Mouse (Mus musculus): ENCODE results near the gene Echdc2. TPM values are rescaled to one million over a fixed set of nuclear protein-coding genes. Genes with fewer than 3 reads are reported as not detected.

Gene Echdc2
- polyA plus RNA-seq, 1 experiment from 2014 or later = 37.7 TPM

DNA sequence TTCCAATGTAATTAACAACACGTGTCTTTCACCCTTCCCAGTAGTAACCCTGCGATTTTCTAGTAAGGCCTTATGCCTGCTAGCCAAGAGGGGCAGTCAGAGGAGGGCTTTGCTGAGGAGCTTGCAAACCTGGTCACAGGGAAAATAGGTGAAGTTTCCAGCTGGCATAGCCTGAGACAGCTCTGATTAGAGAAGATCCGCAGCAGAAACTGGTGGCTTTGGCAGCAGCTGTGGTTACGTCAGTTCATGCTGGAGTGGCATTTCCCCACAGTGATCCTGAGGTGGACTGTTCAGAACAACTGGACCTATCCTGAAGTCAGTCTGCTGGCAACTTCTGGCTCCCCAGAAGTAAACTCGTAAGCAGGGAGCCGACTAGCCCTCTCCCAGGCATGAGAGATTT, 2.8 kb downstream of the Echdc2 start:
- no peak overlapping the region for H3K4me3 ChIP-seq (ENCODE audit: low read length)
- 90% methylated on average over 6 of the region's 6 CpGs for WGBS
- H3K27me3 ChIP-seq (ENCODE audit: control insufficient read depth, insufficient read depth, low read length) = no peaks in the 10 kb centered on the region
- no peaks in the 10 kb centered on the region for H3K36me3 ChIP-seq (ENCODE audit: control insufficient read depth, insufficient read depth, low read length)
- H3K4me1 ChIP-seq (ENCODE audit: control insufficient read depth, insufficient read depth, low read length) = no peaks in the 10 kb centered on the region
- H3K9ac ChIP-seq (ENCODE audit: low read depth, low read length) = no peak overlapping the region
- no peak overlapping the region for H3K4me2 ChIP-seq (replicated peaks; ENCODE audit: low read depth, low read length)
- H3K27ac ChIP-seq (ENCODE audit: low read depth, low read length) = no peak overlapping the region
- H3K9me3 ChIP-seq (ENCODE audit: control insufficient read depth, low read length) = no peaks in the 10 kb centered on the region
- no peak for ATAC-seq (ENCODE audit: low FRiP score, low TSS enrichment)

DNA sequence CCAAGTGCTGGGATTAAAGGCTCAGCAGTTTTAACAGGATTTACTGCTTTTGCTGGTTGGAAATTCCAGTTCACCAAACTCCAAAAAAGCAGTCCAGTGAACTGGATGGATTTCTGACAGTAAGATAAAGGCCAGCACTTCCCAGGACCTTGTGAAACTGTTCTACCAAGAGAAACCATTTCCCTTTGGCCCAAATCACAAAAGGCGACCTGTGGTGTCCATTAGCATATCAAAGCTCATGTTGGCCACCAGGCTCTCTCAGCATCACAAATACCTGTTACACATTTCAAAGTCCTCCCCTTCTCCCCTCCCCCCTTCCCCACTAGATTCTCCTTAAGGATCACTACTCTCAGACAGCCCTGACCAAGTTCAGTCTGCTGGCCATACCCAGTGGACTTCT, 17.0 kb downstream of the Echdc2 start:
- H3K36me3 ChIP-seq (ENCODE audit: control insufficient read depth, insufficient read depth, low read length) = no peaks in the 10 kb centered on the region; the same call in 1 of the 2 replicates
- no peaks in the 10 kb centered on the region for H3K9me3 ChIP-seq (ENCODE audit: control insufficient read depth, low read length)
- WGBS = 68% methylated on average over 1 of the region's 1 CpGs
- no peaks in the 10 kb centered on the region for H3K27me3 ChIP-seq (ENCODE audit: control insufficient read depth, insufficient read depth, low read length)
- no peaks in the 10 kb centered on the region for H3K4me1 ChIP-seq (ENCODE audit: control insufficient read depth, insufficient read depth, low read length)
- no peak overlapping the region for H3K9ac ChIP-seq (ENCODE audit: low read depth, low read length)
- no peak overlapping the region for H3K4me3 ChIP-seq (ENCODE audit: low read length)
- H3K27ac ChIP-seq (ENCODE audit: low read depth, low read length) = no peak overlapping the region
- ATAC-seq (ENCODE audit: low FRiP score, low TSS enrichment) = no peak
- H3K4me2 ChIP-seq (replicated peaks; ENCODE audit: low read depth, low read length) = no peak overlapping the region

DNA sequence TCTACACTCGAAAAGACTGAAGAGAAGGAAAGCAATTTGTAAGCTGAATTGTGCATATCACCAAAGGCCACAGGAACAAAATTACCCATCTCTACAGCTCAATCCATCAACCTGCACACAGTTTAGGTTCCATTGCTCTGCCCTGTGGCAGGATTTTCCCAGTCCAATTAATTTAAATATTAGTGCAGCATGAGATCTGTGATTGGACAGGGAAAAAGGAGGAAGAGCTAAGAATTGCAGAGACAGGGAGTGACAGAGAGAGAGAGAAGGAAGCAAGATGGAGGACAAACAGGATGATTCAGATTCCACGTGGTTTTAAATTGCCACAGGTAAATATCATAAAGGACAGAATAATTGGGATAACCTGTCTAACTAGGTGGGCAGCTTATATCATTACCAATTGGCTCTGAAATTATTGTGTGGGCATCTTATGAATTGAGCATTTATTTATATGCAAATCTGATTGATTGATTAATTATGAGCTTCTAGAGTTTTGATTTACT, 27.6 kb downstream of the Echdc2 start:
- H3K27me3 ChIP-seq (ENCODE audit: control insufficient read depth, insufficient read depth, low read length) = no peaks in the 10 kb centered on the region
- H3K36me3 ChIP-seq (ENCODE audit: control insufficient read depth, insufficient read depth, low read length) = no peaks in the 10 kb centered on the region
- no peaks in the 10 kb centered on the region for H3K4me1 ChIP-seq (ENCODE audit: control insufficient read depth, insufficient read depth, low read length)
- H3K4me3 ChIP-seq (ENCODE audit: low read length) = no peak overlapping the region
- 80% methylated on average over 2 of the region's 2 CpGs for WGBS
- H3K4me2 ChIP-seq (replicated peaks; ENCODE audit: low read depth, low read length) = no peak overlapping the region
- no peak overlapping the region for H3K9ac ChIP-seq (ENCODE audit: low read depth, low read length)
- H3K9me3 ChIP-seq (ENCODE audit: control insufficient read depth, low read length) = no peaks in the 10 kb centered on the region
- H3K27ac ChIP-seq (ENCODE audit: low read depth, low read length) = no peak overlapping the region
- ATAC-seq (ENCODE audit: low FRiP score, low TSS enrichment) = no peak

DNA sequence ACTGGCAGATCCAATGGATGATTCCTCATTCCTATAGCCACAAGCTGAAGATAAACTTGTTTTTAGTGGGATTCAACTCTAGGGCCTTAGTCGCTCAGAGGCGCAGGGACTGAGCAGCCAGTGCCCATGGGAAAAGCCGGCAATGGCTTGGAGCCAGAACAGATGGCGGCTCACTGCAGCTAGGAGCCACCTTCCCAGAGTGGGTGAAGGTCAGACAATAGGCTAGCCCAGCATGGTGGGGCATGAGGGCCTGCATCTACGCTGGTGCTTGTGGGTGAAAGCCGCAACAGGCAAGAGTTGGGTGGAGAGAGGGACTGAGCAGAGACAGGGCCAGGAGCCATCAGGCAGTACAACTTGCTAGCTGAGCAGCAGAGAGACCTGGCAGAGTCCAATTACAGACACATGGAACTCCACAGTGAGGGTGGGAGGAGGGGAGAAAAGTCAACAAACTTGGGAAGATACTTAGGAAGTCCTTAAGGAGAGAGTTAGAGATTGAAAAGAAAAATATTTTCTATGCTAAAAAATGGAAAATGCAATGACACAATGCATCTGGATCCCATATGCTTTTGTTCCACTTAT, 31.1 kb downstream of the Echdc2 start:
- Histone ChIP-seq H3K4me2 (replicated peaks; ENCODE audit: low read depth, low read length) (no peak overlapping the region), H3K27ac (ENCODE audit: low read depth, low read length) (no peak overlapping the region), H3K9ac (ENCODE audit: low read depth, low read length) (no peak overlapping the region), H3K27me3 (ENCODE audit: control insufficient read depth, insufficient read depth, low read length) (no peaks in the 10 kb centered on the region), H3K4me3 (ENCODE audit: low read length) (no peak overlapping the region), H3K9me3 (ENCODE audit: control insufficient read depth, low read length) (no peaks in the 10 kb centered on the region), H3K4me1 (ENCODE audit: control insufficient read depth, insufficient read depth, low read length) (no peaks in the 10 kb centered on the region), H3K36me3 (ENCODE audit: control insufficient read depth, insufficient read depth, low read length) (no peaks in the 10 kb centered on the region)
- 53% methylated on average over 6 of the region's 6 CpGs for WGBS
- 0 out of 2 replicates have a peak, but pooled peaks have one; percentile 64 for ATAC-seq (ENCODE audit: low FRiP score, low TSS enrichment)

DNA sequence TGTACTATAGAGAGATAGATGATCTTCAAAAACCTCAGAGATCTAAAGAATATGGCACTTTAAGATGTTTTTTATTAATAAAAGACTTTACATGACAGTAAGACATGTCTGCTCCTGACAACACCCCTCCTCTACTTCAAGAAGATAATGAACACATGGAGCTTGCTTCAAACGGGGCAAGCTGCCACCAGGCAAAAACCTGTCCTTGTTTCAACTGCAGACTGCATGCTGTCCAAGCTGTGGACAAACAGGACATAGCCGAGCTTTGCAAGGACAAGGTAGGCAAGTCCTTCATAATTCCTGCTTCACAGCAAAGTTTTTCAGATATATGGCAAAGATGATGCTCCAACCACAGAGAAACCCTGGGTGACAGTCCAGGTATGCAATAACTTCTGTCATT, 34.0 kb downstream of the Echdc2 start:
- Histone ChIP-seq H3K9me3 (ENCODE audit: control insufficient read depth, low read length) (no peaks in the 10 kb centered on the region), H3K27ac (ENCODE audit: low read depth, low read length) (no peak overlapping the region), H3K36me3 (ENCODE audit: control insufficient read depth, insufficient read depth, low read length) (no peaks in the 10 kb centered on the region), H3K9ac (ENCODE audit: low read depth, low read length) (no peak overlapping the region), H3K4me1 (ENCODE audit: control insufficient read depth, insufficient read depth, low read length) (no peaks in the 10 kb centered on the region), H3K27me3 (ENCODE audit: control insufficient read depth, insufficient read depth, low read length) (no peaks in the 10 kb centered on the region), H3K4me2 (replicated peaks; ENCODE audit: low read depth, low read length) (no peak overlapping the region), H3K4me3 (ENCODE audit: low read length) (no peak overlapping the region)
- ATAC-seq (ENCODE audit: low FRiP score, low TSS enrichment) = no peak
- WGBS = 66% methylated on average over 2 of the region's 2 CpGs

DNA sequence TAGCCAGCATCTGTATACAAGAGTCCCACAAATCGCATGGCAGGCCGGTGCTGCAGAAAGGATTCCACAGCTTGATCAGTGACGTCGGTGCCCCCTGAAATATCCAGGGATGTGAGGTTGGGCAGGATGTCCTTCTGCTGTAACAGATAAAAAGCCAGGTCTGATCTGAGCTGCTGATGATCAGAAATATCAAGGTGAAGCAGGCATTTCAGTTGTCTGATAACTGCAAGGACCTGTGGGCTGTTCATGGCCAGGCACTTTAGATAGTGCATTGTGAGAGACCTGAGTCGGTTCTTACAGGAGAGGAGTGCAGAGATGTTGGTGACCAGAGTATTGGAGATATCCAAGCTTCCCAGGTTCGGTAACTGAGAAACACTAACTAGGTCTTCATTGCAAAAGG, 39.4 kb downstream of the Echdc2 start:
- ATAC-seq (ENCODE audit: low FRiP score, low TSS enrichment) = no peak

DNA sequence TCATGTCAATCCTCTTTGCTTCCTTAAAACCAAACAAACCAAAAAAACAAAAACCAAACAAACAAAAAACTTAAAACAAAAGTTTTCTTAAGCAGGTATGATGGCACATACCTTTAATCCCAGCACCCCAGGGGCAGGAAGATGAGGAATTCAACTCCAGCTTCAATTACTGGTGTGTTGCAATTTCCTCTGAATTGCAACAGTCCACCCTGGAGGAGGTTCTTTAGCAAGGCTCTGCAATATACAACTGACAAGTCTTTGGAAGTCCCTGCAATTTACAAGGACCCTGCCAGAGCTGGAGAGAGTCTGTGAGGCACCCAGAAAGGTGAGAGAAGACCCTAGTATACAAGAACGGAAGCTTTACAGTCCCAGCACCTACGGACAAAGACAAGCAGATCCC, 47.8 kb downstream of the Echdc2 start:
- Histone ChIP-seq H3K4me2 (replicated peaks; ENCODE audit: low read depth, low read length) (no peak overlapping the region), H3K4me3 (ENCODE audit: low read length) (no peak overlapping the region), H3K9ac (ENCODE audit: low read depth, low read length) (no peak overlapping the region), H3K36me3 (ENCODE audit: control insufficient read depth, insufficient read depth, low read length) (no peaks in the 10 kb centered on the region), H3K27ac (ENCODE audit: low read depth, low read length) (no peak overlapping the region), H3K9me3 (ENCODE audit: control insufficient read depth, low read length) (no peaks in the 10 kb centered on the region), H3K27me3 (ENCODE audit: control insufficient read depth, insufficient read depth, low read length) (peaks cover 15% of the 10 kb centered on the region; the same call in 1 of the 2 replicates), H3K4me1 (ENCODE audit: control insufficient read depth, insufficient read depth, low read length) (no peaks in the 10 kb centered on the region)
- WGBS = 83% methylated on average over 2 of the region's 2 CpGs
- no peak for ATAC-seq (ENCODE audit: low FRiP score, low TSS enrichment)

More for the DNA sequence above, 39.4 kb downstream of the Echdc2 start:
- WGBS = 91% methylated on average over 6 of the region's 6 CpGs
- H3K27me3 ChIP-seq (ENCODE audit: control insufficient read depth, insufficient read depth, low read length) = no peaks in the 10 kb centered on the region
- no peak overlapping the region for H3K9ac ChIP-seq (ENCODE audit: low read depth, low read length)
- H3K27ac ChIP-seq (ENCODE audit: low read depth, low read length) = no peak overlapping the region
- H3K4me2 ChIP-seq (replicated peaks; ENCODE audit: low read depth, low read length) = no peak overlapping the region
- H3K4me1 ChIP-seq (ENCODE audit: control insufficient read depth, insufficient read depth, low read length) = no peaks in the 10 kb centered on the region
- H3K9me3 ChIP-seq (ENCODE audit: control insufficient read depth, low read length) = no peaks in the 10 kb centered on the region
- H3K4me3 ChIP-seq (ENCODE audit: low read length) = no peak overlapping the region
- no peaks in the 10 kb centered on the region for H3K36me3 ChIP-seq (ENCODE audit: control insufficient read depth, insufficient read depth, low read length)

DNA sequence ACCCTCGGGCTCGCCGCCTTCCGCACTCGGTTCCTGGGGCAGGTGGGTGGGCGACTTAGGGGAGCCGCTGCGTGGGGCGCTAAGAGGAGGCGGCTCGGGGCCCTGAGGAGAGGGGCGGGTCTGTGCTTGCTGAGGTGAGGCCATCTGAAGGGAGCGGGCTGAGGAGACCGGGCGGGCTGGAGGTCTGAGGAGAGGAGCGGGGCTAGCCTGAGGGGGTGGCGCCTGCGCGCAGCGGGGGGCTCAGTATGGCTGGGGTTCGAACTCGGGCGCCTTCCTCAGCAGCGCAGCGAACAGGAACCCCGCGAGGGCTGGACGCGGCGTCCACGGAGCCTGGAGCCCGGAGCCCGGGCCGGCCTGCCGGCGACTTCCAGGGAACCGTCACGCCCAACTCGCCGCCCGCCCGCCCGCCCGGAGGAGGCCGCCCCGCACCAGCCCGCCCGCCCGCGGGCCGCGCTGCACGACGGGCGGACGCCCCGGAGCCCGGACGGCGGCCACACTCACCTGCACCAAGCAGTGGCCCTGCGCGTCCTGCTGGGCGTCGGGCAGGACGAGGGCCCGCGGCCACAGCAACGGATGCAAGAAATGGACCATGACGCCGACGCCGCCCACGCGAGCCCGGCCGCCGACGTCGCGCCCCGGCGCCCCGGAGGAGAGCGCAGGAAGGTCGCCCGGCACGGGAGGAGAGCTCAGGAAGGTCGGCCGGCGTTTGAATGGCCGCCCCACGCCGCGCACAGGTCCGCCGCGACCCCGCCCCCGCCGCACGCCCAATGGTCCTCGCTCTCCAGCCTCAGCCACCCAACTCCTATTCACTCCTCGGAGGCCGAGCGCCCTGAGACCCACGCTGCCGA, 52.3 kb downstream of the Echdc2 start, which contains the start of gene Zyg11a:
Gene Zyg11a (minus strand): TSS at position 717 of the 848 bp plus-strand sequence.
- no peaks in the 10 kb centered on the region for H3K9me3 ChIP-seq (ENCODE audit: control insufficient read depth, low read length)
- peak; percentile 84 for ATAC-seq (ENCODE audit: low FRiP score, low TSS enrichment)
- H3K4me1 ChIP-seq (ENCODE audit: control insufficient read depth, insufficient read depth, low read length) = no peaks in the 10 kb centered on the region
- 1% methylated on average over 71 of the region's 107 CpGs for WGBS
- no peak within 1 kb of the TSS for H3K27ac ChIP-seq (ENCODE audit: low read depth, low read length)
- peak within 1 kb of the TSS; percentile 48 for H3K4me3 ChIP-seq (ENCODE audit: low read length)
- H3K27me3 ChIP-seq (ENCODE audit: control insufficient read depth, insufficient read depth, low read length) = peaks cover 15% of the 10 kb centered on the region; the same call in 1 of the 2 replicates
- peak within 1 kb of the TSS; percentile 61 for H3K4me2 ChIP-seq (replicated peaks; ENCODE audit: low read depth, low read length)
- H3K36me3 ChIP-seq (ENCODE audit: control insufficient read depth, insufficient read depth, low read length) = no peaks in the 10 kb centered on the region
- H3K9ac ChIP-seq (ENCODE audit: low read depth, low read length) = peak within 1 kb of the TSS; percentile 45

DNA sequence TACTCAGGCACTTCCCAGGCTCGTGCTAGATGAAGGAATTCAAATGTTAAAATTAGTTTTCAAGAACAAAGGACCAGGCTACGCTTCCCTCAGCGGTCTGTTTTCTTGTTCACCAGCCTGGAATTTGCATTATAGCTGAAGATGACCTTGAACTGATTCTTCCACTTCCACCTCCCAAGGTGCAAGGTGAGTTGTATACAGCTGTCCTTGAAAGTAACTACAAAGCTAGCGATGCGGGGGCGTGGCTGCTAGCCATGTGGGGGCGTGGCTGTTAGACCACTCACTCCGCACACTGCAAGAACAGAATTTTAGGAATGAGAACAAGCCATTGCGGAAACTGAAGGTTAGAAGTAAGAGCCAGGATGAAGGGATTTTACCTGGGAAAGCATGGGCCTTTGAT, 53.8 kb downstream of the Echdc2 start:
- H3K9ac ChIP-seq (ENCODE audit: low read depth, low read length) = no peak overlapping the region
- ATAC-seq (ENCODE audit: low FRiP score, low TSS enrichment) = no peak
- H3K27ac ChIP-seq (ENCODE audit: low read depth, low read length) = no peak overlapping the region
- H3K4me1 ChIP-seq (ENCODE audit: control insufficient read depth, insufficient read depth, low read length) = no peaks in the 10 kb centered on the region
- WGBS = 8% methylated on average over 9 of the region's 9 CpGs
- H3K4me2 ChIP-seq (replicated peaks; ENCODE audit: low read depth, low read length) = no peak overlapping the region; the same call in 1 of the 2 replicates
- no peak overlapping the region for H3K4me3 ChIP-seq (ENCODE audit: low read length)
- H3K9me3 ChIP-seq (ENCODE audit: control insufficient read depth, low read length) = no peaks in the 10 kb centered on the region
- H3K27me3 ChIP-seq (ENCODE audit: control insufficient read depth, insufficient read depth, low read length) = peaks cover 15% of the 10 kb centered on the region; the same call in 1 of the 2 replicates
- H3K36me3 ChIP-seq (ENCODE audit: control insufficient read depth, insufficient read depth, low read length) = no peaks in the 10 kb centered on the region

All from kidney, embryonic 14.5 days (tissue).